Mouse (Mus musculus) bone marrow, adult 2 months (tissue): ENCODE data around the gene Ctnnbip1.

ENCODE experiments used
- CTCF ChIP-seq: fragments of 200-500 bp; IDR thresholded peaks from 2 replicates; pipeline ENCODE4 v1.5.1; 2011; ENCODE audit warnings: low read length, control low read depth; ENCODE audit not compliant: control insufficient read depth, insufficient read depth
- POLR2A ChIP-seq: fragments of 200-500 bp; IDR thresholded peaks from 2 replicates; pipeline ENCODE4 v1.6.1; 2011; ENCODE audit warnings: low read depth, mild to moderate bottlenecking, control low read depth, low read length, borderline replicate concordance; ENCODE audit not compliant: control insufficient read depth

DNA sequence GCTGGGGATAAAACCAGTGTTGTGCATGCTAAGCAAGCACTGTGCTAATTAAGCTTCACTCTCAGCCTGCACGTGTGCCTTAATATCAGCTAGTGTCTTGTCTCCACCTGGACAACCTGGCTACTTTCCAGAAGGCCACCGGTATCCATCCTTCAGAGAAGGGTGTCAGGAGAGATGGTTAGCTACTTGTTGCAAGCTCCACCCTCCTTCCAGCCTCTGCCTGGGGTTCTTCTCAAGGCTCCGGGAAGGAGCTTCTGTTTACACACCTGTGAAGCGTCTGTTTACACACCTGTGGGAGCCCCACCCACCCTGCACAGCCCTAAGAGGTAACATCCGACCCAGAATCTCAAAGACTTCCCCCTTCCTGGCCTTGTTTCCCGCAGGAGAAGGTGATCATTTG, 50.6 kb downstream of the Ctnnbip1 start:
- TF ChIP-seq CTCF = no peak
- TF ChIP-seq POLR2A = no peak
